Mouse (Mus musculus) layer of hippocampus, postnatal 10 days (tissue): ENCODE measurements at regions not wholly inside any gene's neighbourhood (a gene's known extent, or its start where the extent isn't known, plus 50 kb on each side); places are given as distances from the start of the nearest gene placed in this dataset.

Experiments
- DNase-seq, 2 experiments: peaks; one replicate each; pipeline ENCODE4 v3.0.0; 2021; ENCODE audit warnings: low spot score in 2 of 2

- DNase-seq = no peak
Observed at GRCm38 (mm10) chr3:130891310-130891709, 161.1 kb upstream of the Rpl34 start.

- no peak for DNase-seq
Observed at GRCm38 (mm10) chr3:130888587-130888986, 158.4 kb upstream of the Rpl34 start.

GRCm38 (mm10) chr3:130887540-130888312 is 157.5 kb upstream of the Rpl34 start:
- DNase-seq = no peak

GRCm38 (mm10) chr3:130885974-130886373 is 155.8 kb upstream of the Rpl34 start:
- DNase-seq = no peak

GRCm38 (mm10) chr3:130884393-130884792 is 154.2 kb upstream of the Rpl34 start:
- DNase-seq = no peak

GRCm38 (mm10) chr3:130883928-130884327 is 153.7 kb upstream of the Rpl34 start:
- no peak for DNase-seq

- no peak for DNase-seq
Observed at GRCm38 (mm10) chr3:130883319-130883718, 153.1 kb upstream of the Rpl34 start.

- DNase-seq = no peak
Observed at GRCm38 (mm10) chr3:130880482-130880881, 150.3 kb upstream of the Rpl34 start.

- no peak for DNase-seq
Observed at GRCm38 (mm10) chr3:130879463-130879862, 149.3 kb upstream of the Rpl34 start.

GRCm38 (mm10) chr3:130878834-130879233 is 148.6 kb upstream of the Rpl34 start:
- DNase-seq = no peak

GRCm38 (mm10) chr3:130877981-130878380 is 147.8 kb upstream of the Rpl34 start:
- DNase-seq = no peak

- DNase-seq = no peak
Observed at GRCm38 (mm10) chr3:130873745-130874144, 143.5 kb upstream of the Rpl34 start.

GRCm38 (mm10) chr3:130866952-130867632 is 136.9 kb upstream of the Rpl34 start:
- no peak for DNase-seq

- no peak for DNase-seq
Observed at GRCm38 (mm10) chr3:130864783-130865182, 134.6 kb upstream of the Rpl34 start.

- DNase-seq = no peak
Observed at GRCm38 (mm10) chr3:130863376-130863775, 133.2 kb upstream of the Rpl34 start.

GRCm38 (mm10) chr3:130860315-130860714 is 130.1 kb upstream of the Rpl34 start:
- no peak for DNase-seq

- DNase-seq = no peak
Observed at GRCm38 (mm10) chr3:130853866-130854265, 123.7 kb upstream of the Rpl34 start.

GRCm38 (mm10) chr3:130850766-130851308 is 120.6 kb upstream of the Rpl34 start:
- no peak for DNase-seq

GRCm38 (mm10) chr3:130841755-130842154 is 111.6 kb upstream of the Rpl34 start:
- DNase-seq = no peak

GRCm38 (mm10) chr3:130839924-130840440 is 109.8 kb upstream of the Rpl34 start:
- DNase-seq = no peak

GRCm38 (mm10) chr3:130838626-130839422 is 108.6 kb upstream of the Rpl34 start:
- DNase-seq = peak; percentile 28 to 29
